In genomic region chr4:133109335-133109801, GRCm38 (mm10) we compare ENCODE assay signal across 15 mouse cellular contexts. TPM values are rescaled to one million over a fixed set of nuclear protein-coding genes. Genes with fewer than 3 reads are reported as not detected.
DNase-seq lines count a peak whose midpoint lies in the region; ATAC-seq and TF ChIP-seq lines count a peak whose summit lies in the region.
"Had no signal": no experiment of that assay in that cellular context is flagged by ENCODE, and none has a peak within 500 bp of the region (broad histone marks: within the 10 kb centered on the region; RNA-seq: fewer than 3 reads in every experiment).

No protein-coding gene starts in this region.

- TF ChIP-seq CTCF in E14TG2a.4 (conservative IDR thresholded peaks at IDR 0.05; ENCODE audit: low read length) = no peak

- peaks cover 25% of the 10 kb centered on the region for H3K4me1 ChIP-seq in kidney, embryonic 16.5 days (ENCODE audit: insufficient read depth, low read length)
- peaks cover 17% of the 10 kb centered on the region; the same call in 1 of the 2 replicates for H3K4me1 ChIP-seq in kidney, embryonic 14.5 days (ENCODE audit: control insufficient read depth, insufficient read depth, low read length)
- H3K4me1 ChIP-seq in E14TG2a.4 (replicated peaks; ENCODE audit: low read depth, low read length) = peaks cover 94% of the 10 kb centered on the region
- H3K4me1 ChIP-seq in limb, embryonic 12.5 days (replicated peaks) = peaks cover 44% of the 10 kb centered on the region
- H3K4me1 ChIP-seq in midbrain, embryonic 11.5 days (ENCODE audit: control insufficient read depth, insufficient read depth, low read length) = no peaks in the 10 kb centered on the region
- H3K4me1 ChIP-seq: neural tube, embryonic 12.5 days had no signal

- peak overlapping the region; percentile 12; the same call in 1 of the 2 replicates for H3K9ac ChIP-seq in kidney, embryonic 16.5 days (replicated peaks; ENCODE audit: low read length)
- no peak overlapping the region for H3K9ac ChIP-seq in kidney, embryonic 14.5 days (ENCODE audit: low read depth, low read length)
- H3K9ac ChIP-seq in limb, embryonic 12.5 days (replicated peaks) = no peak overlapping the region
- no peak overlapping the region for H3K9ac ChIP-seq in midbrain, embryonic 11.5 days (ENCODE audit: low read length)
- H3K9ac ChIP-seq: hindbrain, embryonic 12.5 days; liver, embryonic 15.5 days; neural tube, embryonic 12.5 days had no signal

- peak; percentile 50 for DNase-seq in adipocyte (ENCODE audit: low spot score)
- DNase-seq in midbrain, embryonic 11.5 days (ENCODE audit: low spot score, missing footprints) = no peak
- no peak for DNase-seq in c-Kit-positive CD71-positive TER-119-positive erythroid progenitor cells, embryonic 14.5 days (ENCODE audit: low spot score)
- no peak for DNase-seq in kidney, postnatal 36 days
- DNase-seq: adrenal gland, postnatal 25 days had no signal

- H3K9me3 ChIP-seq in kidney, embryonic 16.5 days (ENCODE audit: low read length) = no peaks in the 10 kb centered on the region
- no peaks in the 10 kb centered on the region for H3K9me3 ChIP-seq in kidney, embryonic 14.5 days (ENCODE audit: control insufficient read depth, low read length)
- H3K9me3 ChIP-seq in E14TG2a.4 (ENCODE audit: low read length) = no peaks in the 10 kb centered on the region
- no peaks in the 10 kb centered on the region for H3K9me3 ChIP-seq in limb, embryonic 12.5 days
- H3K9me3 ChIP-seq in midbrain, embryonic 11.5 days (ENCODE audit: control insufficient read depth, low read length) = no peaks in the 10 kb centered on the region
- H3K9me3 ChIP-seq: hindbrain, embryonic 12.5 days; liver, embryonic 15.5 days; neural tube, embryonic 12.5 days had no signal

- no peak overlapping the region for H3K27ac ChIP-seq in kidney, embryonic 16.5 days (ENCODE audit: low read length)
- no peak overlapping the region for H3K27ac ChIP-seq in kidney, embryonic 14.5 days (ENCODE audit: low read depth, low read length)
- peak overlapping the region; percentile 66 for H3K27ac ChIP-seq in limb, embryonic 12.5 days
- no peak overlapping the region for H3K27ac ChIP-seq in midbrain, embryonic 11.5 days (ENCODE audit: low read depth, low read length)
- H3K27ac ChIP-seq: liver, embryonic 15.5 days; neural tube, embryonic 12.5 days; stomach, postnatal 0 days had no signal

- H3K4me3 ChIP-seq in kidney, embryonic 16.5 days (ENCODE audit: low read length) = no peak overlapping the region
- H3K4me3 ChIP-seq in kidney, embryonic 14.5 days (ENCODE audit: low read length) = no peak overlapping the region
- peak overlapping the region; percentile 60 for H3K4me3 ChIP-seq in E14TG2a.4 (replicated peaks; ENCODE audit: low read length)
- H3K4me3 ChIP-seq in limb, embryonic 12.5 days (replicated peaks) = no peak overlapping the region
- no peak overlapping the region for H3K4me3 ChIP-seq in midbrain, embryonic 11.5 days (ENCODE audit: low read depth, low read length)
- H3K4me3 ChIP-seq: hindbrain, embryonic 12.5 days; liver, embryonic 15.5 days; neural tube, embryonic 12.5 days had no signal

- no peaks in the 10 kb centered on the region for H3K27me3 ChIP-seq in kidney, embryonic 16.5 days (ENCODE audit: insufficient read depth, low read length)
- no peaks in the 10 kb centered on the region for H3K27me3 ChIP-seq in kidney, embryonic 14.5 days (ENCODE audit: control insufficient read depth, insufficient read depth, low read length)
- H3K27me3 ChIP-seq in E14TG2a.4 (ENCODE audit: insufficient read depth, low read length) = no peaks in the 10 kb centered on the region
- H3K27me3 ChIP-seq in limb, embryonic 12.5 days = no peaks in the 10 kb centered on the region
- no peaks in the 10 kb centered on the region for H3K27me3 ChIP-seq in midbrain, embryonic 11.5 days (ENCODE audit: control insufficient read depth, insufficient read depth, low read length)
- H3K27me3 ChIP-seq: hindbrain, embryonic 12.5 days; liver, embryonic 15.5 days; neural tube, embryonic 12.5 days had no signal

- no peak for ATAC-seq in kidney, embryonic 16.5 days (ENCODE audit: low FRiP score, low TSS enrichment)
- no peak for ATAC-seq in kidney, embryonic 14.5 days (ENCODE audit: low FRiP score, low TSS enrichment)
- no peak for ATAC-seq in limb, embryonic 12.5 days (ENCODE audit: insufficient number of reproducible peaks, insufficient read depth, low FRiP score, low TSS enrichment, low read depth)
- ATAC-seq in midbrain, embryonic 11.5 days (ENCODE audit: low FRiP score) = no peak
- ATAC-seq: intestine, embryonic 16.5 days; midbrain, embryonic 16.5 days had no signal

- WGBS in kidney, embryonic 16.5 days = 49% methylated on average over 5 of the region's 5 CpGs
- WGBS in kidney, embryonic 14.5 days = 48% methylated on average over 5 of the region's 5 CpGs
- WGBS in limb, embryonic 12.5 days = 23% methylated on average over 5 of the region's 5 CpGs
- WGBS in midbrain, embryonic 11.5 days = 77% methylated on average over 5 of the region's 5 CpGs

- no peak overlapping the region for H3K4me2 ChIP-seq in kidney, embryonic 16.5 days (replicated peaks; ENCODE audit: low read depth, low read length)
- H3K4me2 ChIP-seq in kidney, embryonic 14.5 days (replicated peaks; ENCODE audit: low read depth, low read length) = no peak overlapping the region
- H3K4me2 ChIP-seq in limb, embryonic 12.5 days = no peak overlapping the region
- H3K4me2 ChIP-seq in midbrain, embryonic 11.5 days = no peak overlapping the region
- H3K4me2 ChIP-seq: hindbrain, embryonic 12.5 days; liver, embryonic 15.5 days; neural tube, embryonic 12.5 days had no signal

- H3K36me3 ChIP-seq in kidney, embryonic 16.5 days (ENCODE audit: insufficient read depth, low read length) = no peaks in the 10 kb centered on the region
- H3K36me3 ChIP-seq in kidney, embryonic 14.5 days (ENCODE audit: control insufficient read depth, insufficient read depth, low read length) = no peaks in the 10 kb centered on the region
- no peaks in the 10 kb centered on the region for H3K36me3 ChIP-seq in E14TG2a.4 (ENCODE audit: insufficient read depth, low read length)
- H3K36me3 ChIP-seq in limb, embryonic 12.5 days = no peaks in the 10 kb centered on the region
- H3K36me3 ChIP-seq in midbrain, embryonic 11.5 days (ENCODE audit: control insufficient read depth, insufficient read depth, low read length) = no peaks in the 10 kb centered on the region
- H3K36me3 ChIP-seq: hindbrain, embryonic 12.5 days; liver, embryonic 15.5 days; neural tube, embryonic 12.5 days had no signal

RNA-seq across cellular contexts. Expression of gene Wasf2, which starts 20.9 kb away (rescaled TPM):
- 77.4 and 102 TPM in 2 replicates for polyA plus RNA-seq in kidney, embryonic 16.5 days (2015; fragmentation: Nextera tagmentation; extraction: Ambion mirVana)
- polyA plus RNA-seq in kidney, embryonic 14.5 days (2014; fragmentation: Nextera tagmentation; extraction: Ambion mirVana) = 103 and 143 TPM in 2 replicates
- 73.8 and 81.6 TPM in 2 replicates for polyA plus RNA-seq in limb, embryonic 12.5 days (2016; fragmentation: Nextera tagmentation; extraction: Ambion mirVana)
- polyA plus RNA-seq in midbrain, embryonic 11.5 days (2014; fragmentation: Nextera tagmentation; extraction: Ambion mirVana) = 38.3 and 40.1 TPM in 2 replicates
